Mouse (Mus musculus): ENCODE results near the gene Cgn.

The Cgn gene

DNA sequence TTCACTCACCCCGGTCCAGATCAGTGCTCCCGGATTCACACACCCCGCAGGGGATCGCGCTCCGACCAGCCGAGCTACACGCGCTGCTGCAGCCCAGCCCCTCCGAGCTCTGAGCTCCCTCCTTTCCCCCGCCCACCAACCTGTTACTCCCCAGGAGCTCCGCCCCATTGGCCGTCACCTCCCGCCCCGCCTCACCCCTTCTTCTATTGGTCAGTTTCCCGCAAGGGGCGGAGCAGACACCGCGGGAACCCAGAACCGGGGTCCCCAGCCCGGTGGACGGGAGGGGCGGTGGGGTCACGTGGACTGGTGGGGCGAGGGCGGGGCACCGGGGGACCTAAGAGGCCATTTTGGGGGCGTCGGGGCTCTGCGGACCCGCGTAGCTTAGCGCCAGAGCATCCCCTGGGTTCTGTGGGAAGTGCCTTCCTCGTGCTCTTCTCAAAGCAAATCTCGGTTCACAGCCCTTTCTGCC is at the start of gene Cgn:
Cgn (minus strand) TSS at position 126 of the 469 bp plus-strand sequence.
- DNase-seq (ENCODE audit: low spot score): peak; percentile 57

DNA sequence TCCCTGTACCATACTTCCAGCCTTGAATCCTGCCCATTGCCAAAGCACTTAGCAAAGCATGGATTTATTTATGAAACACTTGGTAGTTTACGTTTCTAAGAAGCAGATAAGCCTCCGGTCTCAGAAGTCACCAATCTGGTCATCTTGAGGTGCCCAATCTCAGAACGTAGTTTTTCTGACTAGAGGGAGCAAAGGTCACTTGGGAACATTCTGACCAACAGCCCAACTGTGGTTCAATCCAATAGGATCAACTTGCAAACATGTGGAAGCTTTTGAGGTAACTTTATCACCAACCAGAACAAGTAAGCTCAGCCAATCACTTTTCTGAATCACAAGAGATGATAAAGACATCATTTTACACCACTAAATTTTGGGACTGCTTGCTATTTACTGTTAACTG is 49.1 kb upstream of the Cgn start:
- no peak for DNase-seq (ENCODE audit: low spot score)

DNA sequence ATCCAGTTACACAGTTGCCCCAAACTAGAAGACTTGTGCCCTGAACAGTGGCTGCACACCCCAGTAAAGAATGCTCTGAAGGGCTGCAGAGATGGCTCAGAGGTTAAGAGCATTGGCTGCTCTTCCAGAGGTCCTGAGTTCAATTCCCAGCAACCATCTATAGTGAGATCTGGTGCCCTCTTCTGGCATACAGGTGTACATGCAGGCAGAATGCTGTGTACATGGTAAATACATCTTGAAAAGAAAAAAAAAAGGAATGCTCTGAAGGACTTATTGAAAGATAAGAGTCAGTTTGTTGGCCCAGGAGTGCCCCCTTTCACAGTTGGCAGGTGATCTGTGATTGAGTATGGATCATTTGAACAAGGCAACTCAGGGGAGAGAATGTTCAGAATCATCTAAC is 47.1 kb upstream of the Cgn start:
- no peak for DNase-seq (ENCODE audit: low spot score)

DNA sequence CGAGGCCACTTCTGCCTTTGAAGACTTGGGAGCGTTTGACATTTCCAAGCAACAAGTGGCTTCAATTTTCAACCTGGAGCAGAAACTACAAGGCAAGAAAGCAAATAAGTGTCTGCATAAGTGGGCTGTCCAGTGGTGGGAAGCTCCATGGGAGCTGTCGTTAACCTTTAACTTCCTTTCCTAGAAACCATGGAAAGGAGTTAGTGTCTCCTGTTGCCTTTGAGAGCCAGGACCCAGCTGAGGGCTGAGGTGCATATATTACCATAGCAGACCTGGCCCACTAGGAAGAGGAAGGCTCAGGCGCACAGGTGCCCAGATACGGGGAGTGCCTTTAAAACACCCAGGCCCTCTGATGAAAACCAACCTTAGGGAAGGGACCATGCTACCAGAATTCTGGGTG is 46.4 kb upstream of the Cgn start:
- no peak for DNase-seq (ENCODE audit: low spot score)

DNA sequence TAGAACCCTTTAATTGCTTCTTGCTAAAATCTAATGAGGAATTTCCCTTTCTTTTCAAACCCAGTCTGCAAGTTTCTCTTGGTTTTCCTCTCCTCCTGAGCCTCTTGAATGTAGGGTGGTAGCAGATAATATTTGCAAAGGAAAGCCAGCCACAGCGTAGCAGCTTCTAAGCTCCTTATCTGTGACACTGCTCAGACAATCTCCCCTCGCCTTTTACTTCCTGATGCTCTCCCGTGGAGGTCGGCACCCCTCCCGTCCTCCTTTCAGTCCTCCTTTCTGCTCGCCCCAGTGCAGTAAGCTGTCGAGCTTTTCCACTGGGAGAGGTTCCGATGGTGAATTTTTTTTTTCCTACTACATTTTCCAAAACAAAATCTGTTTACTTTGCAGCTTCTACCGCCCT is 45.8 kb upstream of the Cgn start:
- DNase-seq (ENCODE audit: low spot score): no peak

DNA sequence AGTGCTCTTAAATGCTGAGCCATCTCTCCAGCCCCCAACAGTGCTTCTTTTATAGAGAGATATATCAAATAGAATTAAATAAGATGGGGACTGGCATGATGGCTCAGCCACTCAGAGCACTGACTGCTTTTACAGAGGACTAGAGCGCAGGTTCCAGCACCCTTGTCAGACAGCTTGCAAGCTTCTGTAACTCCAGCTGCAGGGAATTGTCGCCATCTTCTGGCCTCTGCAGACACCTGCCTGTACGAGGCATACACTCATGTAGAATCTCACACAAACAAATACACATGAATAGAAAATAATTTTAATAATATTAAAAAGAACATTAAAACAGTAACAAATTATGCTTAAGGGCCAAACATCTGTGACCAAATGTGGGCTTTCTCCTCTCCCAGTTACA is 37.8 kb upstream of the Cgn start:
- no peak for DNase-seq (ENCODE audit: low spot score)

DNA sequence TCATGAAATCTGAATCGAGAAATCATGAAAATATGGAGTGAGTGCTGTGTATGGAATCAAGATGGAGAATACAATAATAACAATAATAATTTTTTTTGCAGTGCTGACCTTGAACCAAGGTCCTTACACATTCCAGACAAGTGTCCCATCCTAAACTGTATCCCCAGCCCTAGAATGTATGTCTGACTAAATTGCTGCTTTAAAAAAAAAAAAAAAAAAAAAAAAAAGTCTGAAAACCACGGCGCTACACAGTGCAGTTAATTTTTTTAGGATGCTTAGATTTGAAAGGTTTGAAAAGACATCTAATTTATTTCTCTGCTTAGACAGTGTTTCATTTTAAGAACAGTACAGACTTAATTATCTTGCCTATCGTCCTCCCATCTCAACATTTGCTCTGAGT is 35.8 kb upstream of the Cgn start:
- no peak for DNase-seq (ENCODE audit: low spot score)

DNA sequence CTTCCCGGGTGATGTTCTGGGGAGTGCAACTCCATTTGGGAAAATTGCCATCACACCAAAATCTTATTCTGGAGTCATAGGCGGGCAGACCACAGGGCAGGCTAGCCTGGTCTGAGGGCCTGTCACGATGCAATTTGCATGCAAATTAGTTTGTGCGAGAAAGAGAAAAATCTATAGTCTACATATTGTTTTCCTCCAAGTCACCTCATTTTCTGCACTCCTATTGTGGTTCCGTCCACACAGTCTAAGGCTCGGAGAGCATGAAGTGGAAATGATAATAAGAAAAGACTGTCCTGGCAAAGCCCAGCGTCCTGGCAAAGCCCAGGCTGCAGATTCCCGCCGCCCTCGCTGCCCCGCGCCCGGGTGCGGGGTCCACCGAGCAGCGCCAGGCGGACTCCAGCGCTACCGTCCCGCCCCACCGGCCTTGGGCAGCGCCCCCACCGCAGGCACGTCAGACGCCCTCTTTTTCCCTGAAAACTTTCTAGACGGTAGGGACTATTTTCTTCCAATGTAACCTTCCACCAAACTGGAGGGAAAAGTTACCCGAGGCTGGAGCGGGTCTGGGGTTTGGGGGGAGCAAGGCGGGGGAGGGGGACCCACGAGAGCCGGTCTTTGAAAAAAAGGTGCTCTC is 34.8 kb upstream of the Cgn start:
- no peak for DNase-seq (ENCODE audit: low spot score)

DNA sequence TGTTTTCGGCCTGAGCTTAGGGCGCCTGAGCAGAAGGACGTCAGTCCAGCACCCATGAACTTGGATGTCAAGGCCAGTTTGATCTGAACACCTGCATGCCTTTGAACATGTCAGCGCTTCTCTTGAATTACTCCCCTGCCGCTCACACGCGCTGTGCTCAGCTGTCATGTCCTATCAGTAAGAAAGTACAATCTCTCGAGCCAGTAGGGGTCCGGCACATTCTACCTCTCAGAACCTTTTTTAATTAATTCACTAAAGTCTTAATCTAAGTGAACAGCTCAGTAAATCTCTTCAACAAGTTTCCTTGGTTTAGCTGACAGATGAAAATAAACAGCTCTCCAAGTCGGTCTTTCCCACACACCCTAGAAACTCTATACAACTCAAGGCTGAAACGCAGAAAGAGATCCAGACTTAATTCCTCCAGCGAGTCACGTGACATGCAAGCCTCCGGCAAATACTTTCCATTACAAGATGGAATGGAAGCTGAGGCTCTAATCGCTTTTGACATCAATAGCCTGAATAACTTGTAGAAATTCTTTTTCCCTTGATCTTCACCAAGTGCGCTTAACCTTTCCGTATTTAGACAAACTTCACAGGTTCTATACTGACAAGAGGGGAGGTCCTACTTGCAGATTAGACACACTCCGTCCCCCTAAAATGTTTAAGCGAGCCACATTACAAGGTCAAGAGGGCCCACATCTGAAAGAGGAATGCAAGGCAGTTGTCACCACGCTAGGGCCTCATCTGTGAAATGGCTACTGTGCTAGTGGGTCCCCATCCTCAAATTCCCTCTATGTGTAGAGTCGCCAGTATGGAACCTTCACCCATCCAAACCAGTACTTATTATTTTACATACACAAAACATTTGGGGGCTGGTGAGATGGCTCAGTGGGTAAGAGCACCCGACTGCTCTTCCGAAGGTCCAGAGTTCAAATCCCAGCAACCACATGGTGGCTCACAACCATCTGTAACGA is 33.4 kb upstream of the Cgn start:
- no peak for DNase-seq (ENCODE audit: low spot score)

DNA sequence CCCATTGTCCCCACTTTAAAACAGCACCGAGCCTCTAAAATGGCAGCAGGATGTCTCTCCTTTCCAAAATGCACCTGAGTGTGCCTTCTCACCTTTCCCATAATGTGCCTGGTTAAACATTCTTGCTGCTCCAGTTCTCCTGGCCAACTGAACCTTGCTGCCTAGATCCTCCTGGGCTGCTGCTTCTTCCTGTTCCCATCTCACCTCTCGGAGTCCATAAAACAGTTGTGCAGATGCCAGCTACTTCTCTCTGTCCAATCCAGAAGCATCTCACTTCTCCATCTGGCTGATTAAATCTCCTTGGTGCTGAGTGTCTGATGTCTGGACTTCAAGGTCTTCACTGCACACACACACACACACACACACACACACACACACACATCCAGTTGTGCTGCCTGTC is 31.4 kb upstream of the Cgn start:
- DNase-seq (ENCODE audit: low spot score): no peak

DNA sequence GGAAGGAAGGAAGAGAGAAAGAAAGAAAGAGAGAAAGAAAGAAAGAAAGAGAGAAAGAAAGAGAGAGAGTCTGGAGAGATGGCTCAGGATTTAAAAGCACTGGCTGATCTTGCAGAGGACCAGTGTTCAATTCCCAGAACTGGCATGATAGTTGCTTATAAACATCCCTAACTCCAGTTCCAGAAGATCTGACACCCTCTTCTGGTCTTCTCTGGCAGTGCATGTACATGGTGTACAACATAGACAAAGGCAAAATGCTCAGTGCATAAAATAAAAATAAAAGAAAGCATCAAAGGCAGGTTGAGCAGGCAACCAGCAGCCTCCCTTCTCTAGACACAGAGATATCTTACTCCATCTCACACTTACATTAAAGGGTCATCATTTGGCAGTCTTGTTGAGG is 29.3 kb upstream of the Cgn start:
- DNase-seq (ENCODE audit: low spot score): no peak

DNA sequence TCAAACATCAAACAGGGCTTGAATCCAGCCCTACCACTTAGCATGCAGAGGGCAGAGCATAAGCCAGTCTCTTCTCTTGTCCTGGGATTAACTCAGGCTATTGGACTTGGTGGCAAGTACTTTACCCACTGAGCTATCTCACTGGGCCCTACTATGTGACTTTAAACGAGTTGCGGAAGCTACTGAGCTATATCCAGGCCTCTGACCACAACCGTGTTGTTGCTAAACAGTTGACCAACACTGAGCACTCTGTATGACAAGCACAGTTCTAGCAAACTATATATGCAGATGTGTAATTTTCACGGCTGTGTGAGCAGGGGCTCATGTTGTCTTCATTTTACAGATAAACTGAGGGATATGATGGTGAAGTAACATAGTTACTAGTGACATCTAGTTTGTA is 28.4 kb upstream of the Cgn start:
- DNase-seq (ENCODE audit: low spot score): no peak

DNA sequence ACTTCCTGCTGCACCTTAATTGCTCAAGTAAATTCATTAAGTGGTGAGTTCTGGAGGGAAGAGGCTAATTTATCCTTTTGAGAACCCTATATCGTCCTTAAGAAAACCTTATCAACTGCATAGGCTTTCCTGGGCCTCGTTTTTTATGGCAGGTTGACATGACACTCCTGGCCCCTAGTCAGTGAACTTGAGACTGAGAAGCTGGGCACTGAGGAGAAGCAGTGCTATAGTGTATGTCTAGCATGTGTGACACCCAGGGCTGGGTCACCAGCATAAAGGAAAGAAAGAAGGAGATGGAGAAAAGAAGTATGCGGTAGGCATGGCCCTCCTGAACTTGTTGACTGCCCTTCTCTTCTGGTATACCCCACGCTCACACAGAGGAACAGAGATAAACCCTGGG is 27.8 kb upstream of the Cgn start:
- no peak for DNase-seq (ENCODE audit: low spot score)

DNA sequence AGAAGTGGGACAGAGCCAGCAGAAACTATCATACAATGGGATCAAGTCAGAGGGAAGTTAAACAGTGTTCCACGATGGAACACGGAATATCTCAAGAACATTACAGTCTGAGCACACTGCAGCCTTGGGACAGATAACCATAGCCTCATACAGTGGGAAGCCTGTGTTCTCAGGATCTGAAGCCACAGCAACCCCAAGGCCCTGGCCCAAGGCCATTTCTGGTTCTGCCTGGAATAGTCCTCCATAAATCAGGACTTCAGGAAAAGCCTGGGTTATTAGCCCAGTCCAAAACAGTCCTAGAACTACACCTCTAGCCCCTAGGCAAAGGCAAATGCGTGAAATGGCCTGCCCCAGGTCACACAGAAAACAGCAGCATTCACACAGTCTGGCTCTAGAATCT is 27.4 kb upstream of the Cgn start:
- no peak for DNase-seq (ENCODE audit: low spot score)

DNA sequence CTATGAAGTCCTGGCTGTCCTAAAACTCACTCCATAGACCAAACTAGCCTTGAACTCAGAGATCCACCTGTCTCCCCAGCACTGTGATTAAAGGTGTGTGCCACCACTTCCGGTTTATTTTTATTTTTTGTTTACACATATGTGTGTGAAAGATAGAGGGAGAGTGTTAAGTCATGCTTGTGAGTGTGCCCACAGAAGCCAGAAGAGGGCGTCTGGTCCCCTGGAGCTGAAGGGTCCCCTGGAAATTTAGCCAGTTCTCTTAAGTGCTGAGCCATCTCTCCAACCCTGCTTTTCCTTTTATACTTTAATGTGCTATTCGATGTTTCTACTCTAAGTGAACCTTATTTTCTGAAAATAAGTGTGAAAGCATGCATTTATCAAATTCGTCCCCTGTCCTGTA is 25.3 kb upstream of the Cgn start:
- no peak for DNase-seq (ENCODE audit: low spot score)

DNA sequence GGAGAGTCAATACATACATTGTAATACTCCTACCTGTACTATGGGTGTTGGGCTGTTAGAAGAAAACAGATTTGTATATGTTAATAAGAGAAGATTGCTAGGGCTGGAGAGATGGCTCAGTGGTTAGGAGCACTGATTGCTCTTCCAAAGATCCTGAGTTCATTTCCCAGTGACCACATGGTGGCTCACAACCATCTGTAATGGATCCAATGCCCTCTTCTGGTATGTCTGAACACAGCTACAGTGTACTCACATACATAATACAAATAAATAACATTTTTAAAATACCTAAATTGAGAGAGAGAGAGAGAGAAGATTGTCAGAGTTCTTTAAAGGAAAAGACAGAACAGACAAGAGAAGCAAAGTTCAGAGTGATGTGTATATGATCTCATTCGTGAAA is 22.0 kb upstream of the Cgn start:
- DNase-seq (ENCODE audit: low spot score): no peak

DNA sequence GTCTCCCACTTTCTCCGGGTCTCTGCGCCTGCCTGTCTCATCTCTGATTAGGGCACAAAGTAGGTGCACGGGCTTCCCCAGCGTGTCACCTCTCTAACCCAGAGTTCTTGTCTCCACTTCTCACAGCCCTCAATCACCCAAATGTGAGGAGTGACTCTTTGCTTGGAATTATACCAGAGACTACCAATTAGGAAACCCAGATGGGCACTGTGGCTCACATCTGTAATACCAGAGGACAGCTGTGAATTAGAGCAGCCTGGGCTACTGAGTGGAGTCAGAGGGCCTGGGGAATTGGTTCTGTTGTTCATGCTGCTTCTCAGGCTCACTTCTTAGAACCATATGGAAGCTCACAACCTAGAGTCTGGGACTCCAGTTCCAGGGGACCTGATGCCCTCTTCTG is 18.7 kb upstream of the Cgn start:
- DNase-seq (ENCODE audit: low spot score): no peak

DNA sequence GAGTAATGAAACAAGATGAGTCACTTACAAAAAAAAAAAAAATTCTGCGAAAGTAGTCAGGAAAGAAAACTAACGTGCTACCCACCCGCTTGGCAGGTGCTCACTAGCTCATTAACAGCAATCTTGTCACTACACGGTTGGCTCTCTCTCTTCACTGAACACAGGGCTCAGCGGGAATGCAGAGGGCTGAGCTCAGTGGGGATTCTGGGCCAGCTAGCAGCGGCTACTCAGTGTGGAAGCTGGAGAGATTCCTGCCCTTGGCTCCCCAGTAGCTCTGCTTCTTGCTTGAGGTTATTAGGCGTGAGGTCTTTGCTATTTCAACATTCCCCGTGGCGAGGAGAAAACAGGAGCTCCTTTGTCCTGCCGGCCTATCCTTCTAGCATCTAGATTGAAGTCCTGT is 17.9 kb upstream of the Cgn start:
- DNase-seq (ENCODE audit: low spot score): no peak

DNA sequence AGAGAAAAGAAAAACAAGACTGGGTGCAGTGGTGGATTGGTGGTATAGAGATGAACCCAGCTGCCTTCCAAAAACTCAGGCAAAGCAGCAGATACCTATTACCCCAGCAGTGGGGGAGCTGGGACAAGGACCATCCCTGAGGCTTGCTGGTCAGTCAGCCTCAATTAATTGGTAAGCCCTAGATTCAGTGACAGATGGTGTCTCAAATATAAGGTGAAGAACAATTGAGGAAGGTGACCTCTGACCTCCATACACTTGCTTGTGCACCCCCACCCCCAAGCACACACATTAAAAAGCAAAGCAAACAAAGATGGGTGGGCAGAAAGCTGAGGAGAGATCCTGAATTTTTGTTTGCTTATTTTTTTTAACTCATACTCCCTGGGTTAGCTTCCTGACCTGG is 9.9 kb upstream of the Cgn start:
- DNase-seq (ENCODE audit: low spot score): no peak

DNA sequence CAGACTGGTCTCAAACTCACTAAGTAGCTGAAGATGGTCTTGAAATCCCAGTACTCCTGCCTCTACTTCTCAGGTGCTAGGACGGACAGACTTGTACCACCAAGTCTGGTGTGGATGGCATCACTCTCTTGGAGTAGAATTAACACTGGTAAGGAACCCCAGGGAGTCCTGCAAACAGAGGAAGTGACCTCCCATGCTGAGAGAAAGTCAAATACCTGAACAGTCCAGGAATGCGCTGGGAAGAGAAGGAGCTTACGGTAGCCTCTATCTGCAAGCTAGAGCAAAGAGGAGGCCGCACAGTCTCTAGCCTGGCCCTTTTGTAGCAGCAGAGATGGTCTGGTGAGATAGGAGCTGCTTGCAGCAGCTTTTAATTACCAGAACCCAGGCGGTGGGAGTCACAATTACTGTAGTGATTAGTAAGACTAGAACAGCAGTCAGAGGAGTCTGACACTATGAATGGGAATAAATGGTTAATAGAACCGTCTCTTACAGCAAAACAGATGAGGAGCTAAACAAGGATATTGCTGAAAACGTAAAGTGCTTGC is 9.4 kb upstream of the Cgn start:
- no peak for DNase-seq (ENCODE audit: low spot score)

DNA sequence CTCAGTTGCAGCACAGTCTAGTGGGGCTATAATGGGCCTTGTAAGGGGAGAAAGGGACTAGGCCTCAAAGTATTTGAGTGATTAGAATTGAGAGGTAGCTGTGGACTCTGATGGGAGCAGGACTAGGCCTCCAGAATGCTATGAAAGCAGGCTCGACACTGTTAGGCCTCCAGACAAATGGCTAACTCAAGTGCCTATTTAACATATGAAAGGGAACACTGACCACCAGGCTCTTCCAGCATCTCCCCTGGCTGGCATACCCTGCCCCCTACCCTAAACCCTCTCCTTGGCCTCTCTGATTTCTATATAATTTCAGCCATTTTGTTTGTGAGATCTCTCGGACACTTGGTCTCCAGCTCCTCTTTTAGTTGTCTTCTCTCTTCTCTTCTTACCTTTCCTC is 8.1 kb upstream of the Cgn start:
- no peak for DNase-seq (ENCODE audit: low spot score)

DNA sequence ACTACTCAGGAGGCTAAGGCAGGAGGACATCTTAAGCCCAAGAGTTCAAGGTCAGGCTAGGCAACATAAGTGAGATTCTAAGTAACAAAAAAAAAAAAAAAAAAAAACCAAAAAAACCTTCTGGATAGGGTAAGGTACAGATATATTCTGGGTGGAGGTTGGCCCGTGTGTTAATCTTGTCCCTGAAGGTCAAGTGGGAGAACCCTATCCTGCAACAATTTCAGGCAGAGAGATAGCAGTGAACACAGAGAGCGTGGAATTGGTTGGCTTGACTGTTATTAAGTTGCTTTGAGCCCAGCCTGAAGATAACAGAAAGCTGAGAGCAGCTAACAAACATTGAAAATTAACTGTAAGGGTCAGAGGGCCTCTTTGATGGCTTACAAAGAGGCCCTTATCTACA is 7.4 kb upstream of the Cgn start:
- DNase-seq (ENCODE audit: low spot score): peak; percentile 29

DNA sequence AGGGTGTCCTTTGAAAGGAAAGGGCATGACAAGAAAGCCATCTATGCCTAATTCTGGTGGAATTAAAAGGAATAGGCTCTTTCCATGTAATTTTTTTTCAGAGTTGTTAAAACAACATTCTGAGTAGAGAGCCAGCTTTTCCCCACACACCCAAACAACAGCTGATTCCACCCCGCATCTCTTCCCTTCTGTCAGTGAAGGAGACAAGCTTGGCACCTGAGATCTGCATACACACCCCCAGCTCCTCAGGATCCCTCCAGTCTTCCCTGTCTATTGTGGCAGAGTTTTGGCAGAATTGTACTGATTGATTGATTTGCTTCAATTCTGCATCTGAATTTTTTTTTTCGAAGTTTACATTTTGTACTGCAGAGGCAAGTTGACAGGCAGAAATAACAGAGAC is 6.0 kb upstream of the Cgn start:
- DNase-seq (ENCODE audit: low spot score): no peak
